Mouse (Mus musculus) liver, embryonic 15.5 days (tissue): ENCODE measurements around the gene Olfr157. TPM values are rescaled to one million over a fixed set of nuclear protein-coding genes. Genes with fewer than 3 reads are reported as not detected.
"Not testable (repeated sequence)": the region's sequence is repeated elsewhere in the genome, so short reads cannot be mapped to it uniquely, and the experiment has no call there.

Experiments
- ATAC-seq: fragments of 200-750 bp; cut with Nextera tagmentation; 2 replicates; pipeline ENCODE4 v1.8.0; 2017; ENCODE audit warnings: moderate number of reproducible peaks, mild to moderate bottlenecking, moderate library complexity; ENCODE audit not compliant: insufficient read depth
- H3K27ac ChIP-seq: fragments of 300-500 bp; sonication (generic); replicated peaks from 2 replicates; pipeline ENCODE4 v1.5.1; 2015; ENCODE audit warnings: mild to moderate bottlenecking, inconsistent platforms
- H3K27me3 ChIP-seq: fragments of 300-500 bp; sonication (generic); 2 replicates; pipeline ENCODE4 v1.6.1; 2015; ENCODE audit warnings: mild to moderate bottlenecking, inconsistent platforms
- H3K36me3 ChIP-seq: fragments of 300-500 bp; sonication (generic); replicated peaks from 2 replicates; pipeline ENCODE4 v1.6.1; 2015; ENCODE audit warnings: moderate library complexity, mild to moderate bottlenecking, inconsistent platforms
- H3K4me1 ChIP-seq: fragments of 300-500 bp; sonication (generic); replicated peaks from 2 replicates; pipeline ENCODE4 v1.6.1; 2015; ENCODE audit warnings: inconsistent platforms
- H3K4me2 ChIP-seq: fragments of 300-500 bp; sonication (generic); 2 replicates; pipeline ENCODE4 v1.6.1; 2015; ENCODE audit warnings: moderate library complexity, mild to moderate bottlenecking, inconsistent platforms
- H3K4me3 ChIP-seq: fragments of 300-500 bp; sonication (generic); replicated peaks from 2 replicates; pipeline ENCODE4 v1.5.1; 2015; ENCODE audit warnings: mild to moderate bottlenecking, inconsistent platforms
- H3K9ac ChIP-seq: fragments of 300-500 bp; sonication (generic); 2 replicates; pipeline ENCODE4 v1.6.1; 2015; ENCODE audit warnings: moderate library complexity, mild to moderate bottlenecking, inconsistent platforms
- H3K9me3 ChIP-seq: fragments of 300-500 bp; sonication (generic); replicated peaks from 2 replicates; pipeline ENCODE4 v1.6.1; 2016; ENCODE audit warnings: inconsistent platforms
- WGBS: fragments of 180-500 bp; shearing (Covaris S2); methylation state at CpG from one replicate; pipeline ENCODE4 v1.1.7; 2015; ENCODE audit warnings: mixed read lengths; ENCODE audit not compliant: insufficient replicate concordance; 5-methylcytosine and 5-hydroxymethylcytosine counted together
- polyA plus RNA-seq: library from polyadenylated mRNA; unstranded; fragments of >200 nt; fragmentation: Nextera tagmentation; extraction: Ambion mirVana; gene quantifications from 2 replicates; pipeline ENCODE4 v1.2.1, GENCODE M21; 2015

Gene Olfr157
- polyA plus RNA-seq, 1 experiment from 2014 or later, result not detected

- 54% methylated on average over 7 of the region's 7 CpGs for WGBS
- no peak for ATAC-seq
- no peaks in the 10 kb centered on the region for H3K4me1 ChIP-seq
- H3K4me3 ChIP-seq, result no peak overlapping the region
- H3K9ac ChIP-seq, result no peak overlapping the region
- no peak overlapping the region for H3K4me2 ChIP-seq
- no peak overlapping the region for H3K27ac ChIP-seq
- H3K27me3 ChIP-seq, result no peaks in the 10 kb centered on the region
- no peaks in the 10 kb centered on the region for H3K36me3 ChIP-seq
- no peaks in the 10 kb centered on the region for H3K9me3 ChIP-seq
These were observed 41.1 kb downstream of the Olfr157 start for GRCm38 (mm10) chr4:43798936-43799335.

GRCm38 (mm10) chr4:43795844-43796243 is 44.2 kb downstream of the Olfr157 start:
- not testable (repeated sequence) for ATAC-seq, H3K9me3 ChIP-seq, H3K9ac ChIP-seq, H3K4me2 ChIP-seq, H3K36me3 ChIP-seq, H3K4me3 ChIP-seq, H3K4me1 ChIP-seq, H3K27me3 ChIP-seq, H3K27ac ChIP-seq
- 69% methylated on average over 5 of the region's 5 CpGs for WGBS

GRCm38 (mm10) chr4:43795296-43795695 is 44.7 kb downstream of the Olfr157 start:
- H3K9ac ChIP-seq, result no peak overlapping the region
- ATAC-seq, result no peak
- 60% methylated on average over 6 of the region's 6 CpGs for WGBS
- H3K4me3 ChIP-seq, result no peak overlapping the region
- no peak overlapping the region for H3K4me2 ChIP-seq
- no peaks in the 10 kb centered on the region for H3K4me1 ChIP-seq
- H3K27ac ChIP-seq, result no peak overlapping the region
- H3K27me3 ChIP-seq, result no peaks in the 10 kb centered on the region
- H3K9me3 ChIP-seq, result no peaks in the 10 kb centered on the region
- H3K36me3 ChIP-seq, result no peaks in the 10 kb centered on the region

Other genes with a start within 250 kb of the Olfr157 start
- 0.70 and 0.88 TPM in 2 replicates for gene Npr2, start 208.3 kb downstream of the Olfr157 start, polyA plus RNA-seq
- not detected in 2 replicates for gene Spag8, start 186.6 kb downstream of the Olfr157 start, polyA plus RNA-seq
- 62.9 and 69.4 TPM in 2 replicates for gene Hint2, start 183.7 kb downstream of the Olfr157 start, polyA plus RNA-seq
- gene Tmem8b, start 171.2 kb downstream of the Olfr157 start, polyA plus RNA-seq, result 0.15 and 0.20 TPM in 2 replicates
- 0.81 and 1.1 TPM in 2 replicates for gene Fam221b, start 171.1 kb downstream of the Olfr157 start, polyA plus RNA-seq
- gene Olfr70, start 139.4 kb downstream of the Olfr157 start, polyA plus RNA-seq, result not detected in 2 replicates
- gene Olfr71, start 129.9 kb downstream of the Olfr157 start, polyA plus RNA-seq, result not detected in 2 replicates
- gene Hrct1, start 113.0 kb downstream of the Olfr157 start, polyA plus RNA-seq, result 0.10 and 0.20 TPM in 2 replicates
- 0.02 TPM in 1 of 2 replicates, not detected in the other for gene Spaar, start 110.2 kb downstream of the Olfr157 start, polyA plus RNA-seq
- not detected in 2 replicates for gene Olfr159, start 69.2 kb downstream of the Olfr157 start, polyA plus RNA-seq
- not detected in 2 replicates for gene Olfr156, start 16.3 kb downstream of the Olfr157 start, polyA plus RNA-seq
- not detected in 2 replicates for gene Olfr155, start 11.4 kb upstream of the Olfr157 start, polyA plus RNA-seq
- gene Reck, start 35.3 kb upstream of the Olfr157 start, polyA plus RNA-seq, result 1.8 and 2.4 TPM in 2 replicates
- gene Glipr2, start 117.2 kb upstream of the Olfr157 start, polyA plus RNA-seq, result 51.3 and 56.4 TPM in 2 replicates
- gene Ccin, start 143.3 kb upstream of the Olfr157 start, polyA plus RNA-seq, result not detected in 2 replicates
- 117 and 119 TPM in 2 replicates for gene Clta, start 164.3 kb upstream of the Olfr157 start, polyA plus RNA-seq
- 30.8 and 31.7 TPM in 2 replicates for gene Gne, start 244.0 kb upstream of the Olfr157 start, polyA plus RNA-seq